Comparison of ENCODE assay signal across 11 mouse cellular contexts in genomic region chr13:75941518-75942295, GRCm38 (mm10). TPM values are rescaled to one million over a fixed set of nuclear protein-coding genes. Genes with fewer than 3 reads are reported as not detected.
DNase-seq lines count a peak whose midpoint lies in the region; ATAC-seq lines count a peak whose summit lies in the region.
"Had no signal": no experiment of that assay in that cellular context is flagged by ENCODE, and none has a peak within 500 bp of the region (broad histone marks: within the 10 kb centered on the region; RNA-seq: fewer than 3 reads in every experiment).

No protein-coding gene starts in this region.

- whole genome bisulfite sequencing in lung, embryonic 15.5 days = 91% methylated on average over 5 of the region's 5 CpGs
- WGBS in embryonic facial prominence, embryonic 15.5 days = 75% methylated on average over 5 of the region's 5 CpGs
- 80% methylated on average over 5 of the region's 5 CpGs for WGBS in intestine, embryonic 15.5 days
- 43% methylated on average over 5 of the region's 5 CpGs for WGBS in neural tube, embryonic 14.5 days

- H3K9ac ChIP-seq in lung, embryonic 15.5 days = no peak overlapping the region
- H3K9ac ChIP-seq in embryonic facial prominence, embryonic 15.5 days = no peak overlapping the region
- no peak overlapping the region for H3K9ac ChIP-seq in intestine, embryonic 15.5 days
- H3K9ac ChIP-seq in neural tube, embryonic 14.5 days (replicated peaks; ENCODE audit: low read depth, low read length) = no peak overlapping the region

- no peak overlapping the region for H3K27ac ChIP-seq in lung, embryonic 15.5 days
- H3K27ac ChIP-seq in embryonic facial prominence, embryonic 15.5 days (replicated peaks) = no peak overlapping the region
- H3K27ac ChIP-seq in intestine, embryonic 15.5 days = 0 out of 2 replicates have a peak overlapping the region, but pooled peaks have one; percentile 10
- peak overlapping the region; percentile 44; the same call in 1 of the 2 replicates for H3K27ac ChIP-seq in neural tube, embryonic 14.5 days (ENCODE audit: low read depth, low read length)

- peak overlapping the region; percentile 30 for H3K4me2 ChIP-seq in lung, embryonic 15.5 days
- H3K4me2 ChIP-seq in embryonic facial prominence, embryonic 15.5 days (replicated peaks) = peak overlapping the region; percentile 34
- peak overlapping the region; percentile 22 for H3K4me2 ChIP-seq in intestine, embryonic 15.5 days (replicated peaks)
- H3K4me2 ChIP-seq in neural tube, embryonic 14.5 days (ENCODE audit: low read depth, low read length) = peak overlapping the region; percentile 45

- H3K4me1 ChIP-seq in lung, embryonic 15.5 days = peaks cover 10% of the 10 kb centered on the region
- H3K4me1 ChIP-seq in embryonic facial prominence, embryonic 15.5 days = peaks cover 16% of the 10 kb centered on the region
- 0 out of 2 replicates have a peak, but pooled peaks cover 13% of the 10 kb centered on the region for H3K4me1 ChIP-seq in intestine, embryonic 15.5 days (replicated peaks)
- H3K4me1 ChIP-seq in neural tube, embryonic 14.5 days (ENCODE audit: control insufficient read depth, insufficient read depth, low read length) = peaks cover 17% of the 10 kb centered on the region

- H3K9me3 ChIP-seq in lung, embryonic 15.5 days = no peaks in the 10 kb centered on the region
- H3K9me3 ChIP-seq in embryonic facial prominence, embryonic 15.5 days (replicated peaks) = no peaks in the 10 kb centered on the region
- H3K9me3 ChIP-seq in intestine, embryonic 15.5 days = no peaks in the 10 kb centered on the region
- H3K9me3 ChIP-seq in neural tube, embryonic 14.5 days (ENCODE audit: control insufficient read depth, low read length) = no peaks in the 10 kb centered on the region

- ATAC-seq in lung, embryonic 15.5 days (ENCODE audit: borderline replicate concordance, extremely low read depth, low FRiP score, low TSS enrichment) = no peak
- no peak for ATAC-seq in embryonic facial prominence, embryonic 15.5 days (ENCODE audit: insufficient number of reproducible peaks, low FRiP score, low TSS enrichment, low read depth)
- no peak for ATAC-seq in intestine, embryonic 15.5 days
- ATAC-seq in neural tube, embryonic 14.5 days (ENCODE audit: low read depth) = peak; percentile 32
- ATAC-seq: inflammation-experienced regulatory T-cells, adult 6 months; lung, postnatal 0 days; Patski had no signal

- H3K4me3 ChIP-seq in lung, embryonic 15.5 days = no peak overlapping the region
- peak overlapping the region; percentile 16 for H3K4me3 ChIP-seq in embryonic facial prominence, embryonic 15.5 days (replicated peaks)
- no peak overlapping the region for H3K4me3 ChIP-seq in intestine, embryonic 15.5 days (replicated peaks)
- H3K4me3 ChIP-seq in neural tube, embryonic 14.5 days (ENCODE audit: low read depth, low read length) = peak overlapping the region; percentile 27

- peaks cover 19% of the 10 kb centered on the region for H3K36me3 ChIP-seq in lung, embryonic 15.5 days
- peaks cover 26% of the 10 kb centered on the region for H3K36me3 ChIP-seq in embryonic facial prominence, embryonic 15.5 days
- 0 out of 2 replicates have a peak, but pooled peaks cover 7% of the 10 kb centered on the region for H3K36me3 ChIP-seq in intestine, embryonic 15.5 days
- H3K36me3 ChIP-seq in neural tube, embryonic 14.5 days (ENCODE audit: control insufficient read depth, insufficient read depth, low read length) = no peaks in the 10 kb centered on the region

- no peaks in the 10 kb centered on the region for H3K27me3 ChIP-seq in lung, embryonic 15.5 days
- H3K27me3 ChIP-seq in embryonic facial prominence, embryonic 15.5 days = no peaks in the 10 kb centered on the region
- H3K27me3 ChIP-seq in intestine, embryonic 15.5 days (replicated peaks) = no peaks in the 10 kb centered on the region
- H3K27me3 ChIP-seq in neural tube, embryonic 14.5 days (ENCODE audit: control insufficient read depth, insufficient read depth, low read length) = no peaks in the 10 kb centered on the region
- H3K27me3 ChIP-seq: Patski had no signal

- DNase-seq in lung, adult 18-20 months = no peak
- DNase-seq in frontal cortex, postnatal 25 days (ENCODE audit: low spot score in 2 of 2) = no peak
- no peak for DNase-seq in adrenal gland, adult 2 months
- no peak for DNase-seq in right cerebral cortex, adult 18-20 months

RNA-seq across cellular contexts. Expression of gene Rhobtb3, which starts 2.0 kb away (rescaled TPM):
- 32.2 and 32.5 TPM in 2 replicates for polyA plus RNA-seq in lung, embryonic 15.5 days (2015; fragmentation: Nextera tagmentation; extraction: Ambion mirVana)
- 31.1 and 32.6 TPM in 2 replicates for polyA plus RNA-seq in embryonic facial prominence, embryonic 15.5 days (2015; fragmentation: Nextera tagmentation; extraction: Ambion mirVana)
- polyA plus RNA-seq in intestine, embryonic 15.5 days (2015; fragmentation: Nextera tagmentation; extraction: Ambion mirVana) = 28.0 and 31.1 TPM in 2 replicates
- polyA plus RNA-seq in neural tube, embryonic 14.5 days (2014; fragmentation: Nextera tagmentation; extraction: Ambion mirVana) = 29.3 and 32.2 TPM in 2 replicates
- 10 to 100 TPM in 1 of 2 experiments, 1 to 10 TPM in 1; 3.6 to 11.8 TPM for total RNA-seq in adrenal gland, adult 2 months (2021)
- 5.8 and 8.8 TPM in 2 replicates for polyA plus RNA-seq in adrenal gland, adult 2 months (2012; rRNA removed)

RNA-seq across cellular contexts. Expression of gene Spata9, which starts 25.2 kb away (rescaled TPM):
- polyA plus RNA-seq in lung, embryonic 15.5 days (2015; fragmentation: Nextera tagmentation; extraction: Ambion mirVana) = 0.65 and 0.84 TPM in 2 replicates
- polyA plus RNA-seq in embryonic facial prominence, embryonic 15.5 days (2015; fragmentation: Nextera tagmentation; extraction: Ambion mirVana) = 0.36 and 0.38 TPM in 2 replicates
- polyA plus RNA-seq in intestine, embryonic 15.5 days (2015; fragmentation: Nextera tagmentation; extraction: Ambion mirVana) = 0.41 and 0.44 TPM in 2 replicates
- 2.9 and 3.4 TPM in 2 replicates for polyA plus RNA-seq in neural tube, embryonic 14.5 days (2014; fragmentation: Nextera tagmentation; extraction: Ambion mirVana)
- not detected for total RNA-seq in adrenal gland, adult 2 months (2021)
- polyA plus RNA-seq in adrenal gland, adult 2 months (2012; rRNA removed) = not detected in 2 replicates
- polyA plus RNA-seq: inflammation-experienced regulatory T-cells, adult 6 months had no signal

Comparison
In these comparisons a context has a peak if more than half of its experiments do, and no peak if none do; other contexts are left out.
1. H3K27ac ChIP-seq: peak in intestine, embryonic 15.5 days (single experiment) and neural tube, embryonic 14.5 days (single experiment); none in lung, embryonic 15.5 days (single experiment) and embryonic facial prominence, embryonic 15.5 days (single experiment).
2. H3K4me3 ChIP-seq: peak in embryonic facial prominence, embryonic 15.5 days (single experiment) and neural tube, embryonic 14.5 days (single experiment); none in lung, embryonic 15.5 days (single experiment) and intestine, embryonic 15.5 days (single experiment).
3. Peak in every context shown above with its lines, with median percentiles within 50 percentile points of each other: H3K4me2 ChIP-seq.